Mouse (Mus musculus) liver, embryonic 16.5 days (tissue): ENCODE results near the gene Zzz3. TPM values are rescaled to one million over a fixed set of nuclear protein-coding genes. Genes with fewer than 3 reads are reported as not detected.

Experiments
- ATAC-seq: fragments of 200-750 bp; cut with Nextera tagmentation; 2 replicates; pipeline ENCODE4 v1.8.0; 2017; ENCODE audit warnings: low read depth, mild to moderate bottlenecking, moderate number of reproducible peaks, moderate library complexity
- H3K27ac ChIP-seq: fragments of 300-500 bp; sonication (generic); 2 replicates; pipeline ENCODE4 v1.5.1; 2014; ENCODE audit warnings: mild to moderate bottlenecking, low read length
- H3K27me3 ChIP-seq: fragments of 300-500 bp; sonication (generic); 2 replicates; pipeline ENCODE4 v1.6.1; 2014; ENCODE audit warnings: low read depth, low read length, mixed read lengths; ENCODE audit not compliant: control insufficient read depth, insufficient read depth
- H3K36me3 ChIP-seq: fragments of 300-500 bp; sonication (generic); 2 replicates; pipeline ENCODE4 v1.6.1; 2014; ENCODE audit warnings: mild to moderate bottlenecking; ENCODE audit not compliant: control insufficient read depth, insufficient read depth
- H3K4me1 ChIP-seq: fragments of 300-500 bp; sonication (generic); 2 replicates; pipeline ENCODE4 v1.6.1; 2014; ENCODE audit warnings: low read depth, low read length, mixed read lengths; ENCODE audit not compliant: control insufficient read depth
- H3K4me2 ChIP-seq: fragments of 300-500 bp; sonication (generic); 2 replicates; pipeline ENCODE4 v1.6.1; 2014; ENCODE audit warnings: low read depth, low read length, mixed read lengths
- H3K4me3 ChIP-seq: fragments of 300-500 bp; sonication (generic); 2 replicates; pipeline ENCODE4 v1.5.1; 2014; ENCODE audit warnings: low read depth, mild to moderate bottlenecking, low read length
- H3K9ac ChIP-seq: fragments of 300-500 bp; sonication (generic); 2 replicates; pipeline ENCODE4 v1.6.1; 2014; ENCODE audit warnings: low read depth, low read length
- H3K9me3 ChIP-seq: fragments of 300-500 bp; sonication (generic); replicated peaks from 2 replicates; pipeline ENCODE4 v1.6.1; 2016; ENCODE audit warnings: low read length; ENCODE audit not compliant: control insufficient read depth
- WGBS: fragments of 180-500 bp; shearing (Covaris S2); extraction: QIAGEN DNeasy Blood & Tissue Kit; methylation state at CpG from one replicate; pipeline ENCODE4 v1.1.7; 2014; ENCODE audit not compliant: insufficient replicate concordance; 5-methylcytosine and 5-hydroxymethylcytosine counted together
- polyA plus RNA-seq: library from polyadenylated mRNA; unstranded; fragments of >200 nt; fragmentation: Nextera tagmentation; extraction: Ambion mirVana; gene quantifications from 2 replicates; pipeline ENCODE4 v1.2.1, GENCODE M21; 2015

Gene Zzz3
- polyA plus RNA-seq, 1 experiment from 2014 or later: 11.3 TPM

DNA sequence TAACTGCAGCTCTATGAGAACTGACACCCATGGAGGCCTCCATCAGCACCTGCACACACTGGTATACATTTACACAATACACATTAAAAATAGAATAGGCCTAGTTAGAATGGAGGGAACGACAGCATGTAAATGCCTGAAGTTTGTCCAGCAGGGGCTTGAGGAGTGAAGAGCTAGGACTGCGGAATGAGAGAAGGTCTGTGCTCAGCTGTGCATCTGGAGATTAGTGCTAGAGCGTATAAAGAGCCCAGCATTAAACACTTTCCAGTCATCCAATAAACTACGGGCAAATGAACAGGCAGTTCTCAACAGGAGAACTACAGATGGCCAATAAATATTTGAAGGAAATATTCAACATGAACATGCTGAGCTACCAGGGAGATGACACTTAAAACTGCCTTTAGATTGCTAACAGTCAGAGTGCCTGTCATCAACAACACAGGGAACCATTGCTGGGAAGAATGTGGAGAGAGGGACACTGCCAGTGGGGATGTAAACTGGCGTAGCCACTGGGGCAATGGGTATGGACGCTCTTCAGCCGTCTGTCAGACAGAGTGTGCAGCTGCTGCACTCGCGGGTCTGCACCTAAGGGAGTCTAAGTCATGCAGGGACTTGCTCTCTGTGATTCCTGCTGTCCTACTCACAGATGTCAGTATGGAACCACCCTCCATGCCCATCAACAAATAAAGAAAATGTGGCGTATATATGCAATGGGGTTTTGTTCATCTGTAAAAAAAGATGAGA, 41.7 kb upstream of the Zzz3 start:
- H3K27ac ChIP-seq: no peak overlapping the region
- H3K4me1 ChIP-seq: peaks cover 28% of the 10 kb centered on the region
- no peak overlapping the region for H3K4me2 ChIP-seq
- peaks cover 2% of the 10 kb centered on the region; the same call in 1 of the 2 replicates for H3K36me3 ChIP-seq
- no peak overlapping the region for H3K4me3 ChIP-seq
- no peaks in the 10 kb centered on the region for H3K9me3 ChIP-seq
- ATAC-seq: no peak
- H3K9ac ChIP-seq: no peak overlapping the region
- WGBS: 79% methylated on average over 10 of the region's 10 CpGs
- no peaks in the 10 kb centered on the region for H3K27me3 ChIP-seq

DNA sequence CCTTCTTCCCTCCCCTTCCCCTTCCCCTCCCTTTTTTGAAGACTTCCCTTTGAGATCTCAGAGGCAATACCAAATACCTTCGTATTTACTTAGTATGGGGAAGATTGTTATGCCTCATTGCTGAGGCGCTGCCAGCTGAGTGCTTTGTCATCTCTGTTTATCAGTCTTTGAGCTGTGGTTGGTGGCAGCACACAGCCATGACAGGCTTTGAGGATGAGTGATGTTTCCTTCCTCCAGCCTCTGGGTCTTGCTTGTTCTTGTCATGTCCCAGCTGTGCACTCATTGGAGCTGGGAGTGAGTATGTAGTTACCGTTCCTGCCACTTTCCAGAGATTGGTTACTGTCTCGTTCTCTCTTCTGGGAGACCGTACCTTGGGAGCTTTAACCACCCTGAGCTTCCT, 39.9 kb upstream of the Zzz3 start:
- no peaks in the 10 kb centered on the region for H3K9me3 ChIP-seq
- no peaks in the 10 kb centered on the region for H3K27me3 ChIP-seq
- H3K36me3 ChIP-seq: peaks cover 7% of the 10 kb centered on the region
- H3K27ac ChIP-seq: peak overlapping the region; percentile 84
- H3K9ac ChIP-seq: peak overlapping the region; percentile 38; the same call in 1 of the 2 replicates
- WGBS: 23% methylated on average over 5 of the region's 5 CpGs
- H3K4me3 ChIP-seq: no peak overlapping the region
- peaks cover 24% of the 10 kb centered on the region for H3K4me1 ChIP-seq
- 0 out of 2 replicates have a peak overlapping the region, but pooled peaks have one; percentile 33 for H3K4me2 ChIP-seq
- peak; percentile 91 for ATAC-seq

DNA sequence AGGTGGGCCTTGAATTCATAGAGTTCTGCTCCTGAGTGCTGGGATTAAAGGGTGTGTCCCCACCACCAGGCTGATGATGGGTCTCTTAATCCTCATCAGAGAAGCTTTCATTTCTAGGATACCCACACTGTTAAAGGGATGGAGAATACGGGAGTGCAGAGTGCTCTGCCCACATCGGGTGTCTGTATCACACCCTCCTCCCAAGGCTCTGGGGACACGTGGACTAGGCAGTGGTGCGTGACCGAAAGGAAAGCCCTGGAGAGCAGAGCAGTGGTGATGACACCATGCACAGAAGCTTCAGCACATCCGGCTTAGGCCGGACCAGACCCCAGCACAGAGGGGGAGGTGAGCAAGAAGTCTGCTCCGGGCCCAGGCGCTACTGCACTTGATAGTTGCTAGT, 38.5 kb upstream of the Zzz3 start:
- H3K4me1 ChIP-seq: peaks cover 17% of the 10 kb centered on the region
- H3K9me3 ChIP-seq: no peaks in the 10 kb centered on the region
- no peak overlapping the region for H3K27ac ChIP-seq
- peaks cover 18% of the 10 kb centered on the region for H3K36me3 ChIP-seq
- H3K4me3 ChIP-seq: no peak overlapping the region
- no peak overlapping the region for H3K4me2 ChIP-seq
- WGBS: 78% methylated on average over 9 of the region's 9 CpGs
- H3K27me3 ChIP-seq: no peaks in the 10 kb centered on the region
- no peak overlapping the region for H3K9ac ChIP-seq
- ATAC-seq: no peak

DNA sequence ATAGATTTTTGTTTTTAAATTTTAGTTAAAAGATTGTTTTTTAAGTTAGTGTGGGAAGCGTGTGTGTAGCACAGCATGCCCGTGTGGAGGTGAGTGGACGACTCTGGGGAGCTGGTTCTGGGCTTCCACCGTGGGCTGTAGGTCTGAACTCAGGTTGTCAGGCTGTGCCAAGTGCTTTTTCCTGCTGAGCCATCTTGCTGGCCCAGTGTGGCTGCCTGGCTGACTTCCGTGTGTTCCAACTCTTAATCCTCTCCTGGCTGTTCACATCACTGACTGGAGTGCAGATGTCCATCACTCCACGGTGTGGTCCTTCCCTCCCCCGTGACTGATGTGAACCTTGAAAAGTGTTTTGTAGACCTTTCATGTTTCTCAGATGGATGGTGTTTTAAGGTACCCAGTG, 36.1 kb upstream of the Zzz3 start:
- WGBS: 88% methylated on average over 7 of the region's 7 CpGs

GRCm38 (mm10) chr3:152364181-152364580, 31.1 kb upstream of the Zzz3 start:
- H3K27ac ChIP-seq: no peak overlapping the region
- no peaks in the 10 kb centered on the region for H3K9me3 ChIP-seq
- no peak overlapping the region for H3K4me3 ChIP-seq
- ATAC-seq: peak; percentile 38; the same call in 1 of the 2 replicates
- 76% methylated on average over 2 of the region's 2 CpGs for WGBS
- no peaks in the 10 kb centered on the region for H3K27me3 ChIP-seq
- no peaks in the 10 kb centered on the region; the same call in 1 of the 2 replicates for H3K4me1 ChIP-seq
- H3K9ac ChIP-seq: no peak overlapping the region
- H3K36me3 ChIP-seq: peaks cover 50% of the 10 kb centered on the region
- no peak overlapping the region for H3K4me2 ChIP-seq

More for the DNA sequence above, 36.1 kb upstream of the Zzz3 start:
- Histone ChIP-seq H3K27ac (no peak overlapping the region), H3K4me2 (no peak overlapping the region), H3K9me3 (no peaks in the 10 kb centered on the region), H3K4me1 (peaks cover 13% of the 10 kb centered on the region), H3K4me3 (no peak overlapping the region), H3K27me3 (no peaks in the 10 kb centered on the region), H3K9ac (no peak overlapping the region), H3K36me3 (peaks cover 36% of the 10 kb centered on the region)
- ATAC-seq: no peak

- Histone ChIP-seq H3K27me3 (no peaks in the 10 kb centered on the region), H3K4me2 (no peak overlapping the region), H3K36me3 (peaks cover 37% of the 10 kb centered on the region), H3K27ac (no peak overlapping the region), H3K9ac (no peak overlapping the region), H3K4me3 (no peak overlapping the region), H3K4me1 (no peaks in the 10 kb centered on the region), H3K9me3 (no peaks in the 10 kb centered on the region)
- 75% methylated on average over 4 of the region's 4 CpGs for WGBS
- no peak for ATAC-seq
Measured at GRCm38 (mm10) chr3:152376063-152376462, 19.2 kb upstream of the Zzz3 start.

DNA sequence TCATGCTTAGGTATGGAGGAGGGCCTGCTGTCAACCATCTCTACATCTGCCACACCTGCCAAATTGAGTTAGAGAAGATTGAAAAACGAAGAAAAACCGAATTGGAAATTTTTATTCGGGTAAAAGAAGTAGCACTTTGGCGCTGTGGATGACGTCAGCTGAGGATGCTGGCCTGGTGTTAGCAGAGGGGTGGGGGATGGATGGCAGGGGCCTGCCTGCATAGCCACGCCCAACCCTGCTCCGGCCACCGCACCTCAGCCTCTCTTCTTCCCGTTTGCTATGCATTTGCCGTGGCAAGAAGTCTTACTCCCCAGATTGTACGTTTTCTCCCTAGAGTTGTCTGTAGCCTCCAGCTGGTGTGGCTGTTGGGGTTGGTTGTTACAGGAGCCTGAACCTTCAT, 11.2 kb upstream of the Zzz3 start:
- Histone ChIP-seq H3K9me3 (no peaks in the 10 kb centered on the region), H3K36me3 (peaks cover 12% of the 10 kb centered on the region), H3K4me1 (no peaks in the 10 kb centered on the region), H3K27ac (no peak overlapping the region), H3K27me3 (no peaks in the 10 kb centered on the region), H3K4me2 (no peak overlapping the region), H3K4me3 (no peak overlapping the region), H3K9ac (no peak overlapping the region)
- WGBS: 72% methylated on average over 11 of the region's 11 CpGs
- no peak for ATAC-seq

DNA sequence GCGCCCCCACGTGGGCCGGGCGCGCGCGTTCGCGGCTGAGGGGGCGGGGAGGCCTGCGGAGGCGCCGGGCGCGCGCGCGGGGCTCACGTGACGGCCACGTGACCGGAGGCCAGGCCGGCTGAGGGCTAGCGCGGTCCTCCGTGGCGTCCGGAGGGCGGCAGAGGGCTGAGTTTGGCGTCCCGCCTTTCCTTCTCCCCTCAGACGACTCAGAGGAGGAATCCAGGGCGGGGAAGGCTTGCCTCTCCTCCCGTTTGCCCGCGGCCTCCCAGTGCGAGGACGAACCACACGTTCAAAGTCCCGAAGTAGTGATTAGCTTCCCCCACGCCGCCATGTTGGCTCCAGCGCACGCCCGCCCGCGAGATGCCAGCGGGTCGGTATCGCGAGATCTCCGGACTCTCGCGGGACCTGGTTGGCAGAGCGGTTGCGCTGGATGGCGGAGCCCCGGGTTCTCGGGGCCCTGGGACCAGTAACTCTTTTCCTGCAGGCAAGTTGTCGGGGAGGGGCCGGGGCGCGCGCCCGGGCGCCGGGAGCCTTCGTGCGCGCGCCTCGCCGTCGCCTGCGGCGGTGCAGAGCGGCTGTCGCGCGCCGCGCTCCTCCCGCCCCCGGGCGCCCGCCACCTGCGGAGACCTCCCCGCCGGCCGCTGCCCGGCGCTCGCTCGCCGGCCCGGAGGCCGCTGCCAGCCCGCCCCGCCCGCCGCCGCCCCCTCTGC, 1.2 kb downstream of the Zzz3 start:
- H3K4me2 ChIP-seq: peak overlapping the region; percentile 84
- H3K27ac ChIP-seq: peak overlapping the region; percentile 98
- H3K4me3 ChIP-seq: peak overlapping the region; percentile 99
- peaks cover 4% of the 10 kb centered on the region; the same call in 1 of the 2 replicates for H3K36me3 ChIP-seq
- no peaks in the 10 kb centered on the region for H3K9me3 ChIP-seq
- under 1% methylated on average over 74 of the region's 102 CpGs for WGBS
- peaks cover 34% of the 10 kb centered on the region for H3K4me1 ChIP-seq
- ATAC-seq: peak; percentile 79
- H3K27me3 ChIP-seq: no peaks in the 10 kb centered on the region
- peak overlapping the region; percentile 93 for H3K9ac ChIP-seq

- H3K4me2 ChIP-seq: peak overlapping the region; percentile 84
- H3K36me3 ChIP-seq: peaks cover 4% of the 10 kb centered on the region; the same call in 1 of the 2 replicates
- peak overlapping the region; percentile 99 for H3K4me3 ChIP-seq
- peaks cover 39% of the 10 kb centered on the region for H3K4me1 ChIP-seq
- ATAC-seq: no peak
- H3K9ac ChIP-seq: peak overlapping the region; percentile 93
- H3K27ac ChIP-seq: peak overlapping the region; percentile 98
- H3K27me3 ChIP-seq: no peaks in the 10 kb centered on the region
- WGBS: under 1% methylated on average over 10 of the region's 10 CpGs
- no peaks in the 10 kb centered on the region for H3K9me3 ChIP-seq
Measured at GRCm38 (mm10) chr3:152396988-152397314, 1.7 kb downstream of the Zzz3 start.
